Mouse (Mus musculus): ENCODE measurements around the gene Cryaa. TPM values are rescaled to one million over a fixed set of nuclear protein-coding genes. Genes with fewer than 3 reads are reported as not detected.

Gene Cryaa
- total RNA-seq, 2 experiments from 2014 or later = not detected

GRCm38 (mm10) chr17:31721637-31722036 is 44.0 kb downstream of the Cryaa start:
- no peak overlapping the region for H3K4me3 ChIP-seq
- no peak for DNase-seq (ENCODE audit: extremely low spot score in 1 of 2, low spot score in 2 of 2)
- H3K27ac ChIP-seq = no peak overlapping the region
- intact Hi-C loops (cut with DNase I) = no loop called here
- no peak for TF ChIP-seq CTCF (IDR thresholded peaks at IDR 0.05)

- Histone ChIP-seq H3K27ac (no peak overlapping the region), H3K4me3 (no peak overlapping the region)
- TF ChIP-seq CTCF (IDR thresholded peaks at IDR 0.05) = no peak
- DNase-seq (ENCODE audit: extremely low spot score in 1 of 2, low spot score in 2 of 2) = no peak
- intact Hi-C loops (cut with DNase I) = no loop called here
Measured at GRCm38 (mm10) chr17:31725366-31725765, 47.8 kb downstream of the Cryaa start.

- intact Hi-C loops (cut with DNase I) = no loop called here
- H3K27ac ChIP-seq = no peak overlapping the region
- DNase-seq (ENCODE audit: extremely low spot score in 1 of 2, low spot score in 2 of 2) = no peak
- H3K4me3 ChIP-seq = no peak overlapping the region
- no peak for TF ChIP-seq CTCF (IDR thresholded peaks at IDR 0.05)
Measured at GRCm38 (mm10) chr17:31726216-31726615, 48.6 kb downstream of the Cryaa start.

GRCm38 (mm10) chr17:31727230-31727629 is 49.6 kb downstream of the Cryaa start:
- no peak for TF ChIP-seq CTCF (IDR thresholded peaks at IDR 0.05)

GRCm38 (mm10) chr17:31728043-31728442 is 50.4 kb downstream of the Cryaa start:
- Histone ChIP-seq H3K4me3 (no peak overlapping the region), H3K27ac (no peak overlapping the region)
- intact Hi-C loops (cut with DNase I) = no loop called here
- DNase-seq (ENCODE audit: extremely low spot score in 1 of 2, low spot score in 2 of 2) = no peak
- TF ChIP-seq CTCF (IDR thresholded peaks at IDR 0.05) = no peak

More at GRCm38 (mm10) chr17:31727230-31727629, 49.6 kb downstream of the Cryaa start:
- intact Hi-C loops (cut with DNase I) = no loop called here
- DNase-seq (ENCODE audit: extremely low spot score in 1 of 2, low spot score in 2 of 2) = no peak
- Histone ChIP-seq H3K27ac (no peak overlapping the region), H3K4me3 (no peak overlapping the region)

- no peak overlapping the region for H3K4me3 ChIP-seq
- no peak overlapping the region for H3K27ac ChIP-seq
- intact Hi-C loops (cut with DNase I) = no loop called here
- no peak for DNase-seq (ENCODE audit: extremely low spot score in 1 of 2, low spot score in 2 of 2)
- peak; percentile 22 for TF ChIP-seq CTCF (IDR thresholded peaks at IDR 0.05)
Measured at GRCm38 (mm10) chr17:31728968-31729501, 51.4 kb downstream of the Cryaa start.

- Histone ChIP-seq H3K27ac (no peak overlapping the region), H3K4me3 (no peak overlapping the region)
- intact Hi-C loops (cut with DNase I) = no loop called here
- no peak for TF ChIP-seq CTCF (IDR thresholded peaks at IDR 0.05)
- DNase-seq (ENCODE audit: extremely low spot score in 1 of 2, low spot score in 2 of 2) = no peak
Measured at GRCm38 (mm10) chr17:31731038-31731437, 53.4 kb downstream of the Cryaa start.

Other genes with a start within 250 kb of the Cryaa start
- 10 to 100 TPM; 26.4 to 27.7 TPM for gene Wdr4, start 157.8 kb upstream of the Cryaa start, total RNA-seq (2021)
- 100 to 1,000 TPM; 222 to 229 TPM for gene Ndufv3, start 157.7 kb upstream of the Cryaa start, total RNA-seq (2021)
- 10 to 100 TPM; 14.3 to 16.2 TPM for gene Pknox1, start 113.1 kb upstream of the Cryaa start, total RNA-seq (2021)
- 10 to 100 TPM; 46.7 to 51.6 TPM for gene Cbs, start 40.6 kb upstream of the Cryaa start, total RNA-seq (2021)
- gene U2af1, start 18.9 kb upstream of the Cryaa start, total RNA-seq (2021) = 100 to 1,000 TPM; 117 to 119 TPM
- gene Sik1, start 178.0 kb downstream of the Cryaa start, total RNA-seq (2021) = 10 to 100 TPM; 24.5 to 39.5 TPM